8 mouse cellular contexts compared by ENCODE assay signal in the genomic region with DNA sequence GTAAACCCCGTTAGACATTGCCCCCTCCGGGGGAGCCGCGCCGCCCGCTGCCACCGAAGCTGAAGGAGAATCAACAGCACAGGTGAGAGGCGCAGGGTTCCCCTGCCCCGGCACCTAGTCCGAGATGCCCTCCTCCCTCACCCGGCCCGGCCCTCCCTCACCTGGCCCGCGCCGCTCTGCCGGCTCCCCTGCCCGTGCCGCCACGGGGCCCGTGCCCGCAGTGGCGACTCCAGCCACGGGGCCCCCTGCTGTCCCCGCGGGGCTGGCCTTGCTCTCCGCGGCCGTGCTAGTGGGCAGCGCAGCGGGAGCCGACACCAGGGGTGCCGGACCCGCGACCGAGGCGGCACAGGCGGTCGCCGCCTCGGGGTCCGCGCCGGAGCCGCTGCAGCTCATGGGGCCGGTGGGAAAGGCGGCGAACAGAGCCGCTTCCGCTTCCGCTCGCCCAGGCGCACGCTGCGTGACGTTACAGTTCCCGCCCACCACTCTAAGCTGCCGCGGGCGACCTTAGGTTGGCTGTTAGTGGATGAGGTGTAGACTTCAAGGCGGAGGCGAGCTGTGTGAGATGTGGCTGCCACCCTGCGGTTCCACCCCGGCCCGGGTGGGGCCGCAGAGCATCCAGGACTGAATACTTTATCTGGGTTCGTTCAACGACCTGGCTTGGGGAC. TPM values are rescaled to one million over a fixed set of nuclear protein-coding genes. Genes with fewer than 3 reads are reported as not detected.
DNase-seq lines count a peak whose midpoint lies in the region; ATAC-seq lines count a peak whose summit lies in the region.

TSS of gene Taf10 (minus strand) at position 436 of the 665 bp plus-strand sequence.

- peak within 1 kb of the TSS; percentile 98 for H3K9ac ChIP-seq in heart, embryonic 13.5 days
- H3K9ac ChIP-seq in liver, embryonic 13.5 days = peak within 1 kb of the TSS; percentile 88
- H3K9ac ChIP-seq in stomach, embryonic 14.5 days (replicated peaks; ENCODE audit: low read depth, low read length) = peak within 1 kb of the TSS; percentile 63

- peak within 1 kb of the TSS; percentile 75 for H3K4me3 ChIP-seq in brown adipose tissue, adult 24 weeks (ENCODE audit: insufficient read depth, low read depth, low read length)
- H3K4me3 ChIP-seq in heart, embryonic 13.5 days = peak within 1 kb of the TSS; percentile 92
- peak within 1 kb of the TSS; percentile 81 for H3K4me3 ChIP-seq in liver, embryonic 13.5 days (replicated peaks)
- H3K4me3 ChIP-seq in stomach, embryonic 14.5 days (ENCODE audit: low read depth, low read length) = peak within 1 kb of the TSS; percentile 56

- peaks cover 71% of the 10 kb centered on the region for H3K36me3 ChIP-seq in heart, embryonic 13.5 days
- H3K36me3 ChIP-seq in liver, embryonic 13.5 days = peaks cover 67% of the 10 kb centered on the region
- peaks cover 29% of the 10 kb centered on the region for H3K36me3 ChIP-seq in stomach, embryonic 14.5 days (ENCODE audit: control insufficient read depth, insufficient read depth, low read length)

- WGBS in heart, embryonic 13.5 days = under 1% methylated on average over 61 of the region's 67 CpGs
- under 1% methylated on average over 65 of the region's 67 CpGs for WGBS in liver, embryonic 13.5 days (ENCODE audit: insufficient replicate concordance)
- under 1% methylated on average over 53 of the region's 67 CpGs for WGBS in stomach, embryonic 14.5 days

- H3K9me3 ChIP-seq in heart, embryonic 13.5 days = no peaks in the 10 kb centered on the region
- no peaks in the 10 kb centered on the region for H3K9me3 ChIP-seq in liver, embryonic 13.5 days (replicated peaks)
- no peaks in the 10 kb centered on the region for H3K9me3 ChIP-seq in stomach, embryonic 14.5 days (ENCODE audit: control insufficient read depth, low read depth, low read length)

- H3K4me1 ChIP-seq in brown adipose tissue, adult 24 weeks (ENCODE audit: control insufficient read depth, insufficient read depth, insufficient read length, low read length) = peaks cover 6% of the 10 kb centered on the region; the same call in 1 of the 2 replicates
- H3K4me1 ChIP-seq in heart, embryonic 13.5 days = peaks cover 26% of the 10 kb centered on the region
- H3K4me1 ChIP-seq in liver, embryonic 13.5 days (replicated peaks) = peaks cover 39% of the 10 kb centered on the region
- H3K4me1 ChIP-seq in stomach, embryonic 14.5 days (ENCODE audit: control insufficient read depth, insufficient read depth, low read length) = peaks cover 10% of the 10 kb centered on the region; the same call in 1 of the 2 replicates

- peak within 1 kb of the TSS; percentile 55 for H3K27ac ChIP-seq in brown adipose tissue, adult 24 weeks (replicated peaks; ENCODE audit: low read depth, low read length)
- H3K27ac ChIP-seq in heart, embryonic 13.5 days (replicated peaks) = peak within 1 kb of the TSS; percentile 83
- H3K27ac ChIP-seq in liver, embryonic 13.5 days = peak within 1 kb of the TSS; percentile 84
- H3K27ac ChIP-seq in stomach, embryonic 14.5 days (ENCODE audit: low read length) = peak within 1 kb of the TSS; percentile 80

- no peaks in the 10 kb centered on the region for H3K27me3 ChIP-seq in heart, embryonic 13.5 days (replicated peaks)
- no peaks in the 10 kb centered on the region for H3K27me3 ChIP-seq in liver, embryonic 13.5 days
- H3K27me3 ChIP-seq in stomach, embryonic 14.5 days (ENCODE audit: control insufficient read depth, insufficient read depth, low read length) = no peaks in the 10 kb centered on the region

- peak within 1 kb of the TSS; percentile 85 for H3K4me2 ChIP-seq in heart, embryonic 13.5 days
- peak within 1 kb of the TSS; percentile 89 for H3K4me2 ChIP-seq in liver, embryonic 13.5 days
- H3K4me2 ChIP-seq in stomach, embryonic 14.5 days (replicated peaks; ENCODE audit: low read depth, low read length) = peak within 1 kb of the TSS; percentile 75

- DNase-seq in CD8-positive naive resting alpha-beta T cell, adult 2 months (ENCODE audit: low read depth in 2 of 2, low spot score in 2 of 2) = peak; percentile 85 to 88
- DNase-seq in kidney, postnatal 10 days = peak; percentile 93
- DNase-seq in liver, embryonic 13.5 days = peak; percentile 89
- peak; percentile 90 to 91 for DNase-seq in natural killer cell, adult 2 months (ENCODE audit: low spot score in 2 of 2)

- ATAC-seq in erythroid progenitor cell, adult 5-6 weeks (replicated peaks; ENCODE audit: low FRiP score, poor library complexity, severe bottlenecking) = peak; percentile 98
- ATAC-seq in heart, embryonic 13.5 days (ENCODE audit: extremely low read depth, insufficient number of reproducible peaks, low FRiP score, low TSS enrichment) = peak; percentile 86
- peak; percentile 99 for ATAC-seq in liver, embryonic 13.5 days (ENCODE audit: low read depth)
- peak; percentile 96 for ATAC-seq in stomach, embryonic 14.5 days (ENCODE audit: insufficient number of reproducible peaks, insufficient read depth, low FRiP score, low read depth)

RNA-seq across cellular contexts. Expression of gene Taf10, which starts in this region (rescaled TPM):
- polyA plus RNA-seq in brown adipose tissue, adult 24 weeks (2012; ENCODE audit: insufficient read depth, insufficient read length, missing spikeins) = 146 and 163 TPM in 2 replicates
- 121 and 145 TPM in 2 replicates for total RNA-seq in erythroid progenitor cell, adult 5-6 weeks (2015; ENCODE audit: low replicate concordance)
- total RNA-seq in erythroid progenitor cell, adult 5-6 weeks (2017; ENCODE audit: low replicate concordance) = 45.8 and 90.2 TPM in 2 replicates
- polyA plus RNA-seq in heart, embryonic 13.5 days (2015; fragmentation: Nextera tagmentation; extraction: Ambion mirVana) = 120 and 134 TPM in 2 replicates
- 130 and 158 TPM in 2 replicates for polyA plus RNA-seq in liver, embryonic 13.5 days (2015; fragmentation: Nextera tagmentation; extraction: Ambion mirVana)
- polyA plus RNA-seq in stomach, embryonic 14.5 days (2014; fragmentation: Nextera tagmentation; extraction: Ambion mirVana) = 133 and 135 TPM in 2 replicates

Comparison
In these comparisons a context has a peak if more than half of its experiments do, and no peak if none do; other contexts are left out.
1. Peak in every context shown above with its lines: DNase-seq, ATAC-seq, H3K4me3 ChIP-seq and H3K27ac ChIP-seq.